Mouse (Mus musculus) midbrain, embryonic 10.5 days (tissue): Measurements from ENCODE around the gene Col9a2. TPM values are rescaled to one million over a fixed set of nuclear protein-coding genes. Genes with fewer than 3 reads are reported as not detected.

ENCODE experiments used
- polyA plus RNA-seq: library from polyadenylated mRNA; unstranded; fragments of >200 nt; fragmentation: Nextera tagmentation; extraction: Ambion mirVana; gene quantifications from 2 replicates; pipeline ENCODE4 v1.2.1, GENCODE M21; 2016

The Col9a2 gene
- polyA plus RNA-seq, 1 experiment from 2014 or later: 1.4 TPM

Other genes starting within 250 kb of the Col9a2 start
- gene Nfyc, start 207.8 kb upstream of the Col9a2 start, polyA plus RNA-seq: 123 and 127 TPM in 2 replicates
- 3.8 and 5.4 TPM in 2 replicates for gene Rims3, start 184.6 kb upstream of the Col9a2 start, polyA plus RNA-seq
- gene Exo5, start 114.4 kb upstream of the Col9a2 start, polyA plus RNA-seq: 36.6 and 39.0 TPM in 2 replicates
- 9.4 and 10.3 TPM in 2 replicates for gene Zfp69, start 87.7 kb upstream of the Col9a2 start, polyA plus RNA-seq
- gene Smap2, start 22.1 kb upstream of the Col9a2 start, polyA plus RNA-seq: 14.0 and 16.1 TPM in 2 replicates
- gene Zmpste24, start 58.9 kb downstream of the Col9a2 start, polyA plus RNA-seq: 29.1 and 31.8 TPM in 2 replicates
- gene Tmco2, start 69.8 kb downstream of the Col9a2 start, polyA plus RNA-seq: not detected in 2 replicates
- 26.8 and 27.8 TPM in 2 replicates for gene Rlf, start 175.7 kb downstream of the Col9a2 start, polyA plus RNA-seq